Mouse (Mus musculus): ENCODE results near the gene Icos. TPM values are rescaled to one million over a fixed set of nuclear protein-coding genes. Genes with fewer than 3 reads are reported as not detected.

Icos gene
- polyA plus RNA-seq, 1 experiment from 2014 or later = not detected

GRCm38 (mm10) chr1:60941056-60942048 is 36.4 kb upstream of the Icos start:
- Histone ChIP-seq H3K4me2 (ENCODE audit: low read length) (no peak overlapping the region), H3K9me3 (ENCODE audit: control insufficient read depth, low read length) (no peaks in the 10 kb centered on the region), H3K4me3 (replicated peaks; ENCODE audit: low read depth, low read length) (no peak overlapping the region), H3K4me1 (ENCODE audit: control insufficient read depth, insufficient read depth, low read length) (no peaks in the 10 kb centered on the region), H3K9ac (replicated peaks; ENCODE audit: low read length) (no peak overlapping the region), H3K27me3 (ENCODE audit: control insufficient read depth, insufficient read depth, low read length) (no peaks in the 10 kb centered on the region), H3K27ac (replicated peaks; ENCODE audit: low read depth, low read length) (no peak overlapping the region), H3K36me3 (ENCODE audit: control insufficient read depth, insufficient read depth, low read length) (no peaks in the 10 kb centered on the region)
- 91% methylated on average over 5 of the region's 5 CpGs for WGBS
- ATAC-seq (ENCODE audit: low FRiP score, low TSS enrichment) (no peak), DNase-seq (no peak)

DNA sequence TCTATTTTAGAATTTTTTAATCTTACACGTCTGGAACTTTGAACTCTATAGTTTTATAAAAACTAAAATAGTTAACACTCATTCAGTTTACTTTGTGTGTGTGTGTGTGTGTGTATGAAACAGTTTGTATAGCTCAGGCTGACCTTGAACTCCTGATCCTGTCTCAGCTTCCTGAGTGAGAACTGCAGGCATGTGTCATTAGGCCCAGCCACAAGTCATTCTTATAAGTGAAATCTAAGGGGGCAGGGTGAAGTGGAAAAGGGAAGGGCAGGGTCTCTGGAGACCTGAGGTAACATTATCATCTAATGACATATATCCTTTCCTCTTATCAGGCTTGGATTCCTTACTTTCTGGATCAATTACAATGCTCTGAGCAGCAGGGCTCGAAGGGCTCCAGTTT is 34.8 kb upstream of the Icos start:
- no peaks in the 10 kb centered on the region for H3K9me3 ChIP-seq (ENCODE audit: control insufficient read depth, low read length)
- WGBS = 85% methylated on average over 2 of the region's 2 CpGs
- no peaks in the 10 kb centered on the region for H3K36me3 ChIP-seq (ENCODE audit: control insufficient read depth, insufficient read depth, low read length)
- no peak overlapping the region for H3K27ac ChIP-seq (replicated peaks; ENCODE audit: low read depth, low read length)
- DNase-seq (no peak), ATAC-seq (ENCODE audit: low FRiP score, low TSS enrichment) (no peak)
- no peaks in the 10 kb centered on the region for H3K27me3 ChIP-seq (ENCODE audit: control insufficient read depth, insufficient read depth, low read length)
- no peak overlapping the region for H3K4me2 ChIP-seq (ENCODE audit: low read length)
- H3K4me3 ChIP-seq (replicated peaks; ENCODE audit: low read depth, low read length) = no peak overlapping the region
- no peak overlapping the region for H3K9ac ChIP-seq (replicated peaks; ENCODE audit: low read length)
- H3K4me1 ChIP-seq (ENCODE audit: control insufficient read depth, insufficient read depth, low read length) = no peaks in the 10 kb centered on the region

DNA sequence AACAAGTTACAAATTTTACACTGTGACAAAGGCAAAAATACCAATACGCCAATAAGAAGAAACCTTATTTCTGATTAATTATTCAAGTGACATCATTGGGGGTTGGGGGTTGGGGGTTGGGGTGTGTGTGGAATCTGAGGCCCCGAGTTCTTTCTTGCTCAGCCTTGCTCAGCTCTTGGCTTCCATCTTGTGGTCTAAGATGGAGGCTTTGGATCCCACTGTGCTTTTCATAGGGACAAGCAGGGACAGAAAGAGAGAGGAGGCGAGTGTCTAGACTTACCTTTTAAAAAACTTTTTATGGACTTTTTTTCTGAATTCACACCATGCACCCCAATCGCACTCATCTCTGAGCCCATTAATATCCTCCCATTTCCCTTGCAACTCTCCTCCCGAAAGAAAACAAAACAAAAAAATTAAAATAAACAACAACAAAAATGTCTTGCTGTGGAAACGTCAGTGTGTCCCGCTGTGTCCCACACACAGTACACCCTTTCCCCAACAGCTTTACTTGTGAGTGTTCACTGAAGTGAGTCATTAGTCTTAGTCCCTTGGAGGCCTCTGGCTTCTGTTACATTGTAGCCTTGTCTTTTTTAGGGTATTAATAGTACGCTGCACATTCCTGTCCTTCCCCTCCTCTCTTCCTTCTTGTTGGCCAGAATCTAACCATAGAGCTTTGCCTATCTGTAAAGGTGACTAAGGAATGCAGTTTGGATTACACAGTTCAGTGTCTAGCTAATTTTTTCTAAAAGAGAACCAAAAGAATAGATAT is 31.9 kb upstream of the Icos start:
- no peaks in the 10 kb centered on the region for H3K36me3 ChIP-seq (ENCODE audit: control insufficient read depth, insufficient read depth, low read length)
- no peak overlapping the region for H3K9ac ChIP-seq (replicated peaks; ENCODE audit: low read length)
- ATAC-seq (ENCODE audit: low FRiP score, low TSS enrichment) (no peak), DNase-seq (no peak)
- no peaks in the 10 kb centered on the region for H3K27me3 ChIP-seq (ENCODE audit: control insufficient read depth, insufficient read depth, low read length)
- no peak overlapping the region for H3K4me3 ChIP-seq (replicated peaks; ENCODE audit: low read depth, low read length)
- H3K4me1 ChIP-seq (ENCODE audit: control insufficient read depth, insufficient read depth, low read length) = no peaks in the 10 kb centered on the region
- no peak overlapping the region for H3K4me2 ChIP-seq (ENCODE audit: low read length)
- H3K9me3 ChIP-seq (ENCODE audit: control insufficient read depth, low read length) = no peaks in the 10 kb centered on the region
- H3K27ac ChIP-seq (replicated peaks; ENCODE audit: low read depth, low read length) = no peak overlapping the region
- WGBS = 83% methylated on average over 8 of the region's 8 CpGs

DNA sequence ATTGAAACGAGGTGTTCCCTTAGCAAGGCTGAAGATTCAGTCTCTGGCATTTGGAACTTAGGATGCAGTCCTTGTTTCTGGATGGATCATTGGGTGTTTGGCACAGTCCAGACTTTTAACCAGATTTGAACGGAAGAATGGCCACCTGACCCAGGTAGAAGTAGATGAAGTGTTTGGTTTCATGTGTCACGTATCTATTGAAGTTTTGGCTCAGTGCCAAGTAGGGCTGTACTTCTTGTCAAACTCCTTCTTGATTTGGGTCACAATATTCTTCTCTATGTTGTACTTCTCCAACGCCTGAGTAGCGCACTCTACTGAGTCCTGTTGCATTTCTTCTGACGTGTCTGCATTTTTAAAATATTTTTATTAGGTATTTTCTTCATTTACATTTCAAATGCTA is 29.6 kb upstream of the Icos start:
- ATAC-seq (ENCODE audit: low FRiP score, low TSS enrichment) = no peak
- Histone ChIP-seq H3K4me2 (ENCODE audit: low read length) (no peak overlapping the region), H3K9me3 (ENCODE audit: control insufficient read depth, low read length) (no peaks in the 10 kb centered on the region), H3K4me1 (ENCODE audit: control insufficient read depth, insufficient read depth, low read length) (no peaks in the 10 kb centered on the region), H3K4me3 (replicated peaks; ENCODE audit: low read depth, low read length) (no peak overlapping the region), H3K9ac (replicated peaks; ENCODE audit: low read length) (no peak overlapping the region), H3K36me3 (ENCODE audit: control insufficient read depth, insufficient read depth, low read length) (no peaks in the 10 kb centered on the region), H3K27me3 (ENCODE audit: control insufficient read depth, insufficient read depth, low read length) (no peaks in the 10 kb centered on the region), H3K27ac (replicated peaks; ENCODE audit: low read depth, low read length) (no peak overlapping the region)
- no peak for DNase-seq
- 89% methylated on average over 6 of the region's 6 CpGs for WGBS

GRCm38 (mm10) chr1:60952958-60953357 is 24.8 kb upstream of the Icos start:
- no peaks in the 10 kb centered on the region for H3K4me1 ChIP-seq (ENCODE audit: control insufficient read depth, insufficient read depth, low read length)
- no peak for DNase-seq
- ATAC-seq (ENCODE audit: low FRiP score, low TSS enrichment) = no peak
- no peak overlapping the region for H3K9ac ChIP-seq (replicated peaks; ENCODE audit: low read length)
- no peak overlapping the region for H3K4me2 ChIP-seq (ENCODE audit: low read length)
- WGBS = 81% methylated on average over 7 of the region's 7 CpGs
- no peaks in the 10 kb centered on the region for H3K36me3 ChIP-seq (ENCODE audit: control insufficient read depth, insufficient read depth, low read length)
- no peaks in the 10 kb centered on the region for H3K27me3 ChIP-seq (ENCODE audit: control insufficient read depth, insufficient read depth, low read length)
- no peaks in the 10 kb centered on the region for H3K9me3 ChIP-seq (ENCODE audit: control insufficient read depth, low read length)
- no peak overlapping the region for H3K4me3 ChIP-seq (replicated peaks; ENCODE audit: low read depth, low read length)
- H3K27ac ChIP-seq (replicated peaks; ENCODE audit: low read depth, low read length) = no peak overlapping the region

DNA sequence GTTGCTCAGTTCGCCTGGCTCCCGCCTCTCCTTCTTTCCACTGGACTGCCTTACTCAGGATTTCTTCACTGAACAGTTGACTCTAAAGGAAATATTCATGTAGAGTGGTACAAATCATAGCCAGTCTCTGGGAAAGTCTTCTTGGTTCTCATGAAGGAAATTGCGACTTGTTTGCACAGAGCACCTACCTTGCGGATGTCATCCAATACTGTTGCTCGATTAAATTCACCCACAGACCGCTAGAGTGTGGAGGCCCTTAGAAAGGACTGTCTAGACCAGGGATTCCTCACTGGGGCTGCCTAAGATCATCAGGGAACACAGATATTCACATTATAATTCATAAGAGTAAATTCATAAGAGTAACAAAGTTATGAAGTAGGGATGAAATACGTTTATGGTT is 24.0 kb upstream of the Icos start:
- Histone ChIP-seq H3K9ac (replicated peaks; ENCODE audit: low read length) (no peak overlapping the region), H3K4me3 (replicated peaks; ENCODE audit: low read depth, low read length) (no peak overlapping the region), H3K27me3 (ENCODE audit: control insufficient read depth, insufficient read depth, low read length) (no peaks in the 10 kb centered on the region), H3K36me3 (ENCODE audit: control insufficient read depth, insufficient read depth, low read length) (no peaks in the 10 kb centered on the region), H3K4me1 (ENCODE audit: control insufficient read depth, insufficient read depth, low read length) (no peaks in the 10 kb centered on the region), H3K4me2 (ENCODE audit: low read length) (no peak overlapping the region), H3K9me3 (ENCODE audit: control insufficient read depth, low read length) (no peaks in the 10 kb centered on the region), H3K27ac (replicated peaks; ENCODE audit: low read depth, low read length) (no peak overlapping the region)
- no peak for DNase-seq
- ATAC-seq (ENCODE audit: low FRiP score, low TSS enrichment) = no peak
- 94% methylated on average over 7 of the region's 7 CpGs for WGBS

- ATAC-seq (ENCODE audit: low FRiP score, low TSS enrichment) (no peak), DNase-seq (peak; percentile 39)
- 75% methylated on average over 2 of the region's 2 CpGs for WGBS
- H3K27me3 ChIP-seq (ENCODE audit: control insufficient read depth, insufficient read depth, low read length) = no peaks in the 10 kb centered on the region
- H3K4me1 ChIP-seq (ENCODE audit: control insufficient read depth, insufficient read depth, low read length) = no peaks in the 10 kb centered on the region
- H3K36me3 ChIP-seq (ENCODE audit: control insufficient read depth, insufficient read depth, low read length) = no peaks in the 10 kb centered on the region
- no peak overlapping the region for H3K9ac ChIP-seq (replicated peaks; ENCODE audit: low read length)
- H3K27ac ChIP-seq (replicated peaks; ENCODE audit: low read depth, low read length) = no peak overlapping the region
- H3K4me3 ChIP-seq (replicated peaks; ENCODE audit: low read depth, low read length) = no peak overlapping the region
- no peaks in the 10 kb centered on the region for H3K9me3 ChIP-seq (ENCODE audit: control insufficient read depth, low read length)
- H3K4me2 ChIP-seq (ENCODE audit: low read length) = no peak overlapping the region
Observed at GRCm38 (mm10) chr1:60954759-60955158, 23.0 kb upstream of the Icos start.

GRCm38 (mm10) chr1:60955186-60955585 is 22.5 kb upstream of the Icos start:
- no peaks in the 10 kb centered on the region for H3K4me1 ChIP-seq (ENCODE audit: control insufficient read depth, insufficient read depth, low read length)
- H3K36me3 ChIP-seq (ENCODE audit: control insufficient read depth, insufficient read depth, low read length) = no peaks in the 10 kb centered on the region
- no peak overlapping the region for H3K4me2 ChIP-seq (ENCODE audit: low read length)
- H3K9me3 ChIP-seq (ENCODE audit: control insufficient read depth, low read length) = no peaks in the 10 kb centered on the region
- H3K9ac ChIP-seq (replicated peaks; ENCODE audit: low read length) = no peak overlapping the region
- H3K27ac ChIP-seq (replicated peaks; ENCODE audit: low read depth, low read length) = no peak overlapping the region
- 95% methylated on average over 3 of the region's 3 CpGs for WGBS
- no peak for ATAC-seq (ENCODE audit: low FRiP score, low TSS enrichment)
- DNase-seq = no peak
- no peaks in the 10 kb centered on the region for H3K27me3 ChIP-seq (ENCODE audit: control insufficient read depth, insufficient read depth, low read length)
- H3K4me3 ChIP-seq (replicated peaks; ENCODE audit: low read depth, low read length) = no peak overlapping the region
